Mouse (Mus musculus): Measurements from ENCODE around the gene Cdcp2. TPM values are rescaled to one million over a fixed set of nuclear protein-coding genes. Genes with fewer than 3 reads are reported as not detected.

The Cdcp2 gene
- total RNA-seq, 1 experiment, result 0.09 TPM

GRCm38 (mm10) chr4:107156983-107157401 is 60.3 kb downstream of the Cdcp2 start:
- Histone ChIP-seq H3K4me3 (ENCODE audit: insufficient read depth in 1 of 2, low read depth in 1 of 2, low read length in 2 of 2, poor library complexity in 1 of 2, severe bottlenecking in 1 of 2) (no peak overlapping the region), H3K4me1 (ENCODE audit: control insufficient read depth in 2 of 2, insufficient read depth in 2 of 2, low read length in 2 of 2, poor library complexity in 1 of 2) (peaks cover 0 to 4% of the 10 kb centered on the region in 2 experiments; a peak in 1 of 4 replicates), H3K9me3 (ENCODE audit: control insufficient read depth, insufficient read depth, low read depth, low read length) (no peaks in the 10 kb centered on the region), H3K27ac (ENCODE audit: insufficient read depth, low read depth, low read length, poor library complexity, severe bottlenecking) (no peak overlapping the region), H3K36me3 (ENCODE audit: control insufficient read depth, insufficient read depth, low read length, poor library complexity, severe bottlenecking) (no peaks in the 10 kb centered on the region), H3K9ac (ENCODE audit: insufficient read depth, low read depth, low read length, poor library complexity, severe bottlenecking) (no peak overlapping the region)
- TF ChIP-seq HCFC1 (IDR thresholded peaks at IDR 0.05; ENCODE audit: borderline replicate concordance, insufficient read depth, low read length) (no peak), ZNF384 (IDR thresholded peaks at IDR 0.05; ENCODE audit: low read depth, low read length) (no peak), CHD2 (IDR thresholded peaks at IDR 0.05; ENCODE audit: low read depth, low read length) (no peak), ZC3H11A (IDR thresholded peaks at IDR 0.05; ENCODE audit: borderline replicate concordance, low read depth, low read length) (no peak), MAFK (IDR thresholded peaks at IDR 0.05; ENCODE audit: insufficient read depth, low read depth, low read length) (no peak)
- DNase-seq (ENCODE audit: low read depth, low spot score), result no peak
- in situ Hi-C loops (cut with MboI; ENCODE audit: low sequenced_read_pairs in 2 of 2, unreplicated experiment in 2 of 2), result no loop called here

- in situ Hi-C loops (cut with MboI; ENCODE audit: low sequenced_read_pairs in 2 of 2, unreplicated experiment in 2 of 2), result no loop called here
- H3K9ac ChIP-seq (ENCODE audit: insufficient read depth, low read depth, low read length, poor library complexity, severe bottlenecking), result no peak overlapping the region
Measured at GRCm38 (mm10) chr4:107159166-107159773, 62.6 kb downstream of the Cdcp2 start.

GRCm38 (mm10) chr4:107160181-107160580 is 63.5 kb downstream of the Cdcp2 start:
- Histone ChIP-seq H3K4me3 (ENCODE audit: insufficient read depth in 1 of 2, low read depth in 1 of 2, low read length in 2 of 2, poor library complexity in 1 of 2, severe bottlenecking in 1 of 2) (no peak overlapping the region), H3K36me3 (ENCODE audit: control insufficient read depth, insufficient read depth, low read length, poor library complexity, severe bottlenecking) (peaks cover 2% of the 10 kb centered on the region; the same call in 1 of the 2 replicates), H3K4me1 (ENCODE audit: control insufficient read depth in 2 of 2, insufficient read depth in 2 of 2, low read length in 2 of 2, poor library complexity in 1 of 2) (peaks cover 0 to 4% of the 10 kb centered on the region in 2 experiments; a peak in 1 of 4 replicates), H3K9ac (ENCODE audit: insufficient read depth, low read depth, low read length, poor library complexity, severe bottlenecking) (no peak overlapping the region), H3K9me3 (ENCODE audit: control insufficient read depth, insufficient read depth, low read depth, low read length) (no peaks in the 10 kb centered on the region), H3K27ac (ENCODE audit: insufficient read depth, low read depth, low read length, poor library complexity, severe bottlenecking) (no peak overlapping the region)
- in situ Hi-C loops (cut with MboI; ENCODE audit: low sequenced_read_pairs in 2 of 2, unreplicated experiment in 2 of 2), result loop anchor here (5.0 to 10.0 kb wide), 2 partner anchors 345 to 348 kb away; no protein-coding TSS in a partner anchor
- no peak for TF ChIP-seq CHD2 (IDR thresholded peaks at IDR 0.05; ENCODE audit: low read depth, low read length)
- no peak for TF ChIP-seq MAFK (IDR thresholded peaks at IDR 0.05; ENCODE audit: insufficient read depth, low read depth, low read length)
- DNase-seq (ENCODE audit: low read depth, low spot score), result no peak

More at GRCm38 (mm10) chr4:107159166-107159773, 62.6 kb downstream of the Cdcp2 start:
- no peak overlapping the region for H3K4me3 ChIP-seq (ENCODE audit: insufficient read depth in 1 of 2, low read depth in 1 of 2, low read length in 2 of 2, poor library complexity in 1 of 2, severe bottlenecking in 1 of 2)
- peaks cover 0 to 4% of the 10 kb centered on the region in 2 experiments; a peak in 1 of 4 replicates for H3K4me1 ChIP-seq (ENCODE audit: control insufficient read depth in 2 of 2, insufficient read depth in 2 of 2, low read length in 2 of 2, poor library complexity in 1 of 2)
- H3K36me3 ChIP-seq (ENCODE audit: control insufficient read depth, insufficient read depth, low read length, poor library complexity, severe bottlenecking), result no peaks in the 10 kb centered on the region
- H3K9me3 ChIP-seq (ENCODE audit: control insufficient read depth, insufficient read depth, low read depth, low read length), result no peaks in the 10 kb centered on the region
- H3K27ac ChIP-seq (ENCODE audit: insufficient read depth, low read depth, low read length, poor library complexity, severe bottlenecking), result no peak overlapping the region
- DNase-seq (ENCODE audit: low read depth, low spot score), result no peak
- no peak for TF ChIP-seq HCFC1 (IDR thresholded peaks at IDR 0.05; ENCODE audit: borderline replicate concordance, insufficient read depth, low read length)
- no peak for TF ChIP-seq ZC3H11A (IDR thresholded peaks at IDR 0.05; ENCODE audit: borderline replicate concordance, low read depth, low read length)
- no peak for TF ChIP-seq CHD2 (IDR thresholded peaks at IDR 0.05; ENCODE audit: low read depth, low read length)
- TF ChIP-seq MAFK (IDR thresholded peaks at IDR 0.05; ENCODE audit: insufficient read depth, low read depth, low read length), result no peak
- TF ChIP-seq ZNF384 (IDR thresholded peaks at IDR 0.05; ENCODE audit: low read depth, low read length), result no peak

Other genes with a start within 250 kb of the Cdcp2 start
- 42.3 and 42.6 TPM in 2 replicates for gene Ssbp3, start 186.2 kb upstream of the Cdcp2 start, total RNA-seq (2012; rRNA removed)
- gene Mrpl37, start 30.0 kb upstream of the Cdcp2 start, total RNA-seq (2012; rRNA removed), result 59.2 and 60.1 TPM in 2 replicates
- gene Cyb5rl, start 29.9 kb upstream of the Cdcp2 start, total RNA-seq (2012; rRNA removed), result 8.8 and 9.3 TPM in 2 replicates
- gene Tmem59, start 81.5 kb downstream of the Cdcp2 start, total RNA-seq (2012; rRNA removed), result 249 and 298 TPM in 2 replicates
- 4.9 and 7.1 TPM in 2 replicates for gene Tceanc2, start 82.2 kb downstream of the Cdcp2 start, total RNA-seq (2012; rRNA removed)
- not detected in 2 replicates for gene Ldlrad1, start 112.3 kb downstream of the Cdcp2 start, total RNA-seq (2012; rRNA removed)
- gene Lrrc42, start 156.6 kb downstream of the Cdcp2 start, total RNA-seq (2012; rRNA removed), result 14.4 and 24.0 TPM in 2 replicates
- 6.4 and 9.4 TPM in 2 replicates for gene Hspb11, start 156.7 kb downstream of the Cdcp2 start, total RNA-seq (2012; rRNA removed)
- gene Dio1, start 210.3 kb downstream of the Cdcp2 start, total RNA-seq (2012; rRNA removed), result not detected in 2 replicates
- 31.6 and 34.5 TPM in 2 replicates for gene Yipf1, start 217.5 kb downstream of the Cdcp2 start, total RNA-seq (2012; rRNA removed)

Data from ES-E14 (cell line).